Mouse (Mus musculus) embryonic facial prominence, embryonic 10.5 days (tissue): ENCODE data around the gene D130052B06Rik. TPM values are rescaled to one million over a fixed set of nuclear protein-coding genes. Genes with fewer than 3 reads are reported as not detected.

Experiments used
- DNase-seq: peaks from one replicate; pipeline ENCODE4 v3.0.0-alpha.2; 2017; ENCODE audit warnings: low spot score
- H3K27ac ChIP-seq: fragments of 300-500 bp; sonication (generic); replicated peaks from 2 replicates; pipeline ENCODE4 v1.5.1; 2016; ENCODE audit warnings: mild to moderate bottlenecking
- H3K27me3 ChIP-seq: fragments of 300-500 bp; sonication (generic); replicated peaks from 2 replicates; pipeline ENCODE4 v1.6.1; 2016; ENCODE audit warnings: low read depth, mild to moderate bottlenecking; ENCODE audit not compliant: poor library complexity, severe bottlenecking
- H3K36me3 ChIP-seq: fragments of 300-500 bp; sonication (generic); replicated peaks from 2 replicates; pipeline ENCODE4 v1.6.1; 2016; ENCODE audit warnings: mild to moderate bottlenecking, moderate library complexity
- H3K4me1 ChIP-seq: fragments of 300-500 bp; sonication (generic); 2 replicates; pipeline ENCODE4 v1.6.1; 2016
- H3K4me3 ChIP-seq: fragments of 300-500 bp; sonication (generic); 2 replicates; pipeline ENCODE4 v1.5.1; 2016; ENCODE audit warnings: mild to moderate bottlenecking, moderate library complexity
- H3K9me3 ChIP-seq: fragments of 300-500 bp; sonication (generic); 2 replicates; pipeline ENCODE4 v1.6.1; 2016; ENCODE audit warnings: mild to moderate bottlenecking
- WGBS: fragments of 180-500 bp; shearing (Covaris S2); methylation state at CpG from one replicate; pipeline ENCODE4 v1.1.7; 2016; 5-methylcytosine and 5-hydroxymethylcytosine counted together
- polyA plus RNA-seq: library from polyadenylated mRNA; unstranded; fragments of >200 nt; fragmentation: Nextera tagmentation; extraction: Ambion mirVana; gene quantifications from 2 replicates; pipeline ENCODE4 v1.2.1, GENCODE M21; 2016

Gene D130052B06Rik
- polyA plus RNA-seq, 1 experiment from 2014 or later, result not detected

DNA sequence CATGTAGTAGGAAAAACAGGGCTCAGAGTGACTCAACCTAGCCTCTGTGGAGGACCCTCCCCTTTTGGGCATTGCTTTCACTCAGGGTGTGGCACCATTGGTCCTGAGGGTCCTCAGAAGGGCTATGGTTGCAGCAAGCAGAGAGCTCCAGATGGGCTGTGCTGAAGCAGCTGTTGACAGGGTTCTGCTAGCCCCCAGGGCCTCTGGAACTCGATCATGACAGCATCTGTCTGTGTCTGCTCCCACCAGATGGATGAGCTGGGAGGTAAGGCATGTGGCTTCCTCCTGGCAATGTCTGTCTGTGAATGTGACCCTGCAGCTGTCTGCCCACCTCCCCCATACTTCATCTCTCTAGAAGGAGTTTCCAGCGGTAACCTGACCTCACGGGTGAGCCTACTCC lies 8.7 kb downstream of the D130052B06Rik start:
- DNase-seq, result peak; percentile 57
- H3K36me3 ChIP-seq, result no peaks in the 10 kb centered on the region
- no peaks in the 10 kb centered on the region for H3K9me3 ChIP-seq
- peak overlapping the region; percentile 61; the same call in 1 of the 2 replicates for H3K27ac ChIP-seq
- no peaks in the 10 kb centered on the region for H3K27me3 ChIP-seq
- no peak overlapping the region for H3K4me3 ChIP-seq
- WGBS, result 15% methylated on average over 3 of the region's 3 CpGs
- peaks cover 13% of the 10 kb centered on the region for H3K4me1 ChIP-seq

DNA sequence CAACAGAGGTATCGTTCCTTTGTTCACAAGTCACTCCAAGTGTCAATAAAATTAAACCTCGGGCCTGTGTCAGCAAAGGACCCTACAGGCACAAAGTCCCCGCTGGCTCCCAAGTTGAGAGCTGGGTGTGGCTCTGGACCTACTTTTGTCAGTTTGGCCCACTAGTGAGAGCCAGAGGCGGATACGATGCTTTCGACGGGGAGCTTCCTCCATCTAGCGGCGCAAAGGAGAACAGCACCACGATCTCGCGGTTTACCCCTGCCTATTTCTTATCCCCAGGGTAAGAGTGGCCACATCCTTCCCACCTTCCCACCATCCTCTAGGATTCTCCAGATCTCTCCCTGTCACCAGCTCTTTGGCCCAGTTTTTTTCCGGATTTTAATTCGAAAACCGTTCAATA lies 15.1 kb downstream of the D130052B06Rik start:
- no peak overlapping the region for H3K4me3 ChIP-seq
- H3K36me3 ChIP-seq, result no peaks in the 10 kb centered on the region
- DNase-seq, result peak; percentile 81
- no peaks in the 10 kb centered on the region for H3K9me3 ChIP-seq
- peaks cover 5% of the 10 kb centered on the region; the same call in 1 of the 2 replicates for H3K4me1 ChIP-seq
- H3K27me3 ChIP-seq, result no peaks in the 10 kb centered on the region
- 8% methylated on average over 15 of the region's 15 CpGs for WGBS
- H3K27ac ChIP-seq, result no peak overlapping the region

DNA sequence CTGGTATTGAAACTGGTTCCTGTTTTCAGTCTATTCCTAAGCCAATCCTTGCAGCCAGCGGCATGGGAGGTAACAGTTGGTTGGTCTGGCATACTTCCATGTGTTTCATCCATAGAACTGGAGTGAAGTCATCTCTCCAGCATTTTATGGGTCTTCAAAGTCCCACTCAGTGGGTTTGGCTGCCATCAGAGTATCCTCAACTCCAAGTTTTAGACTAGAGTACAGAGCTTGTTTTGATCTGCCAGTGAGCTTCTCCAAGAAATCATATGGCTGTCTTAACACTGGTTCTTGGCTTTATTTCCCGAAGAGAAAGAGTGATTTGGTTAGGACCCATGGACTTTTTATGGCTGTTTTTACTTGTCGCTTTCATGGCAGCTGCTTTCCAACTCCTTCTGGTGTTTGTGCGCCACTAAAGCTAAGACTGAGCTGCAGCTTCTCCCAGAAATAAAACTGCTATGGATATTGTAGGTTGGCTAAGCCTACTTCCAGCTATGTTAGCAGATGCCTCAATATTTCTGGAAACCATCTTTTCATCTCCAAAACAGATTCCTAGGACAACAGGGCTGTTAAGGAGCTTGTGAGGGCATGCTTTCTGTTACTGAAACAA lies 28.1 kb downstream of the D130052B06Rik start:
- Histone ChIP-seq H3K4me1 (no peaks in the 10 kb centered on the region), H3K4me3 (no peak overlapping the region), H3K27ac (no peak overlapping the region), H3K27me3 (no peaks in the 10 kb centered on the region), H3K9me3 (no peaks in the 10 kb centered on the region), H3K36me3 (no peaks in the 10 kb centered on the region)
- DNase-seq, result no peak
- WGBS, result 89% methylated on average over 4 of the region's 4 CpGs

GRCm38 (mm10) chr11:33637107-33637506 lies 38.0 kb downstream of the D130052B06Rik start:
- Histone ChIP-seq H3K27ac (no peak overlapping the region), H3K36me3 (no peaks in the 10 kb centered on the region), H3K4me1 (no peaks in the 10 kb centered on the region), H3K27me3 (no peaks in the 10 kb centered on the region), H3K9me3 (no peaks in the 10 kb centered on the region), H3K4me3 (no peak overlapping the region)
- DNase-seq, result no peak
- 92% methylated on average over 2 of the region's 2 CpGs for WGBS

DNA sequence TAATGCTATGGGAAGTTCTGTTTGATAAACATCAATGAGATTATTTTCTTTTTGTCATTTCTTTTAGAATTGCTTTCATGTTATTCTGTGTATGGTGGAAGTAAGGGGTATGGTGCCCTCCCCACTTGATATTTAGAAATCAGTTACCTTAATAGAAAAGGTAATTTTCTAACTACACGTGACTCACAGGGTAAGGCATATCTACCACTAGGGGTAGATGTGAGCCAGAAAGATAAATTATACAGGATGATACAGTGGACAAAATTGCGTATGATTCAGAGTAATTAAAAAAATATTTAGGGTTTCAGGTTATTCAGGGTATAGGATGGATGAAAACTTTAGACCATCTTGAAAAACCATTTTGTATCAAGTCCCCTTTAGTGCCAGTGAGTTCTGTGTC lies 50.3 kb downstream of the D130052B06Rik start:
- Histone ChIP-seq H3K4me1 (no peaks in the 10 kb centered on the region), H3K4me3 (no peak overlapping the region), H3K27ac (no peak overlapping the region), H3K36me3 (no peaks in the 10 kb centered on the region), H3K9me3 (no peaks in the 10 kb centered on the region), H3K27me3 (no peaks in the 10 kb centered on the region)
- no peak for DNase-seq
- 81% methylated on average over 2 of the region's 2 CpGs for WGBS

DNA sequence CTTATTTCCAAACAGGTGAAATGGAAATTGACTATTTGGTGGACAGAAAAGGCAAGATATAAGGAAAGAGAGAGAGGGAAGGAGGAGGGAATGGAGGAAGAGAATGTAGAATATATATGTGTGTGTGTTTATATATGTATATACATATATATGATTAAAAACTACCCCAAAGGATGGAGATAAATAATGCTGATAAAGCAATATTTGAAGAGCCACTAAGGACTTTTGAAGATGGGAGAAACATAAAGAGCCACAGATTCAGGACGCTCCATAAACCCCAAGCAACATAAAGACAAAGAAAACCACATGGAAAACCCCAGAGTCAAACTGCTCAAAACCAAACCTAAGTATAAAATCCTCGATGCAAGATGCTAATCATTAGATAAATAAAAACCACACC lies 55.4 kb downstream of the D130052B06Rik start:
- Histone ChIP-seq H3K9me3 (no peaks in the 10 kb centered on the region), H3K4me1 (no peaks in the 10 kb centered on the region), H3K4me3 (no peak overlapping the region), H3K36me3 (no peaks in the 10 kb centered on the region), H3K27me3 (no peaks in the 10 kb centered on the region), H3K27ac (no peak overlapping the region)
- 88% methylated on average over 2 of the region's 2 CpGs for WGBS
- no peak for DNase-seq

DNA sequence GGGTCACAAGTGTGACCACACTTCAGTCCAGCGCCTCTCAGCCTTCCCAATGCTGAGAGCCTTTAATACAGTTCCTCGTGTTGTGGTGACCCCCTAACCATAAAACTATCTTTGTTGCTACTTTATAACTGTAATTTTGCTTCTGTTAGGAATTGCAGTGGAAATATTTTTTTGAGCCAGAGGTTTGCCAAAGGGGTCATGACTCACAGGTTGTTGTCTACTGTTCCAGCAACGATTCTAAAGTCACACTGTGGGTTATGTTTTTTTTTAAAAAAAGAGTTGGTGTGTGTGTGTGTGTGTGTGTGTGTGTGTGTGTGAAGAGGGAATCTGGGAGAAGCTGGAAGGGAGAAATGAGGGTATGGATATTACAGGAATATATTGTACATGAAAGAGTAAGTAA lies 56.1 kb downstream of the D130052B06Rik start:
- Histone ChIP-seq H3K4me1 (no peaks in the 10 kb centered on the region; the same call in 1 of the 2 replicates), H3K27ac (no peak overlapping the region), H3K36me3 (no peaks in the 10 kb centered on the region), H3K4me3 (no peak overlapping the region), H3K9me3 (no peaks in the 10 kb centered on the region), H3K27me3 (no peaks in the 10 kb centered on the region)
- WGBS, result 79% methylated on average over 3 of the region's 3 CpGs
- DNase-seq, result no peak

DNA sequence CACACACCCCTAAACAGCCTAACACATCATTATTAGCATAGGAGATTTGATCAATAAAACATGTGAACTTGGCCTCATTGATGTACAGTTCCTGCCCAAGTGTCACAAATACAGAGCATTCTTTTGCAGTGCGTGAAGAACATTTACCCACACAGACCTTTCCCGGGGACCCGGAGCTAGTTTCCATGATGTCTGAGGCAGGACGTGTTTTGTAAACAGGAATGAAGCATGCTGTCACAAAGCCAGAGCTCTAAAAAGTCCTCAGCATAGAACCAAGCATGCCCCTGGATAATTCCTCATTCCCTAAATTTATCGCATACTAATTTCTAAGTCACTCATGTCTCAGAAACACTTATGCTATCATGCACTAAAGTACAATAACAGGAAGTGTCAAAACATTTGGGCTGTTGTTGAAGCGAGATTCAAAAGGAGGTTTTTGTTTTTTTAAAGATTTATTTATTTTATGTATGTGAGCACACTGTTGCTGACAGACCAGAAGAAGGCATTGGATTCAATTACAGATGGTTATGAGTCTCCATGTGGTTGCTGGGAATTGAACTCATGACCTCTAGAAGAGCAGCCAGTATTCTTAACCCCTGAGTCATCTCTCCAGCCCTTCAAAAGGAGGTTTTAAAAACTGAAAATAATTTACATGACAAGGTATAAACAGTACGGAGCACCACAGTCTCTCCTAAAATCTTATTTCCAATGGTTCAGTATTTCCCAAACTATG lies 56.9 kb downstream of the D130052B06Rik start:
- Histone ChIP-seq H3K4me3 (no peak overlapping the region), H3K4me1 (peaks cover 3% of the 10 kb centered on the region; the same call in 1 of the 2 replicates), H3K36me3 (no peaks in the 10 kb centered on the region), H3K9me3 (no peaks in the 10 kb centered on the region), H3K27me3 (no peaks in the 10 kb centered on the region), H3K27ac (no peak overlapping the region)
- no peak for DNase-seq
- WGBS, result 77% methylated on average over 7 of the region's 7 CpGs

- DNase-seq, result no peak
- Histone ChIP-seq H3K36me3 (no peaks in the 10 kb centered on the region), H3K4me3 (no peak overlapping the region), H3K4me1 (peaks cover 3% of the 10 kb centered on the region; the same call in 1 of the 2 replicates), H3K27me3 (no peaks in the 10 kb centered on the region), H3K9me3 (no peaks in the 10 kb centered on the region), H3K27ac (no peak overlapping the region)
- 81% methylated on average over 13 of the region's 13 CpGs for WGBS
Observed at GRCm38 (mm10) chr11:33660016-33660913, 61.2 kb downstream of the D130052B06Rik start.

DNA sequence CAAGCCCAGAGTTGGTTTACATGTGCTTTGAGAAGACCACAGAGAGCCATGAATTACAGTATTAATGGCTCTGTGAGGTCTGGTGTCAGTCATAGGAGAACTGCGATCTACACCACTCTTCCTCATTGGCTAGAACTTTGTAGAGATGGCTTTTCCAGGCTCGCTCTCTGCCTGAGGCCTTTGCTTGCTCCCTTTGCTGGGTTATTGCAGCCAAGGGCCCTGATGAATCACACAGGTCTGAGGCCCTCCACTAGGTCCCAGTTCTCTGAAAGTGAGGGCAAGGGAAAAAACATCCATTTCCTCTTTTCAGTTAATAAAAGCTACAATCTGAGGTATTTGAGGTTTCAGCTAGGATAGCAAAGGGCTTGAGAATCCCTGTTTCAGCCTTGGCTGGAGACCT lies 64.5 kb downstream of the D130052B06Rik start:
- no peaks in the 10 kb centered on the region for H3K9me3 ChIP-seq
- H3K4me1 ChIP-seq, result peaks cover 3% of the 10 kb centered on the region; the same call in 1 of the 2 replicates
- H3K27ac ChIP-seq, result no peak overlapping the region
- no peaks in the 10 kb centered on the region for H3K36me3 ChIP-seq
- no peak for DNase-seq
- H3K27me3 ChIP-seq, result no peaks in the 10 kb centered on the region
- H3K4me3 ChIP-seq, result no peak overlapping the region
- WGBS, result 88% methylated on average over 2 of the region's 2 CpGs

DNA sequence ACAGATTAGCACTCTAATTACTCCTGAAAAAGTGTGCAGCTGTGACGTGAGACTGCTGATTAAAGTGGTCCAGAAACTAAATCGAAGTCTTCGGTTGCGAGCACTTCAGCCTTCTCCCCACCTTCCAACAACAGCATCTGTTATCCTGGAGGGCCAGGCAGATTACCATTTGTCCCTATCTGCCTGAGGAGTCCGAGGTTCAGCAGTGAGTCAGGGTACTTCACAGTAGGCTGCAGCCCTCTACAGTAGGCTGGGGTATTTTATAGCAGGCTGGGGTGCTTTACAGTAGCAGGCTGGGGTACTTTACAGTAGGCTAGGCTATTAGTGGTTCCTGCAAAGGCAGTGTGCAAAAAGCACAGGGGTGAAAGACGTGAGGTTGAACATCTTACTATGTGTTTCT lies 69.3 kb downstream of the D130052B06Rik start:
- Histone ChIP-seq H3K4me3 (no peak overlapping the region), H3K9me3 (no peaks in the 10 kb centered on the region), H3K27ac (no peak overlapping the region), H3K4me1 (no peaks in the 10 kb centered on the region), H3K36me3 (no peaks in the 10 kb centered on the region), H3K27me3 (no peaks in the 10 kb centered on the region)
- 88% methylated on average over 6 of the region's 6 CpGs for WGBS
- no peak for DNase-seq

DNA sequence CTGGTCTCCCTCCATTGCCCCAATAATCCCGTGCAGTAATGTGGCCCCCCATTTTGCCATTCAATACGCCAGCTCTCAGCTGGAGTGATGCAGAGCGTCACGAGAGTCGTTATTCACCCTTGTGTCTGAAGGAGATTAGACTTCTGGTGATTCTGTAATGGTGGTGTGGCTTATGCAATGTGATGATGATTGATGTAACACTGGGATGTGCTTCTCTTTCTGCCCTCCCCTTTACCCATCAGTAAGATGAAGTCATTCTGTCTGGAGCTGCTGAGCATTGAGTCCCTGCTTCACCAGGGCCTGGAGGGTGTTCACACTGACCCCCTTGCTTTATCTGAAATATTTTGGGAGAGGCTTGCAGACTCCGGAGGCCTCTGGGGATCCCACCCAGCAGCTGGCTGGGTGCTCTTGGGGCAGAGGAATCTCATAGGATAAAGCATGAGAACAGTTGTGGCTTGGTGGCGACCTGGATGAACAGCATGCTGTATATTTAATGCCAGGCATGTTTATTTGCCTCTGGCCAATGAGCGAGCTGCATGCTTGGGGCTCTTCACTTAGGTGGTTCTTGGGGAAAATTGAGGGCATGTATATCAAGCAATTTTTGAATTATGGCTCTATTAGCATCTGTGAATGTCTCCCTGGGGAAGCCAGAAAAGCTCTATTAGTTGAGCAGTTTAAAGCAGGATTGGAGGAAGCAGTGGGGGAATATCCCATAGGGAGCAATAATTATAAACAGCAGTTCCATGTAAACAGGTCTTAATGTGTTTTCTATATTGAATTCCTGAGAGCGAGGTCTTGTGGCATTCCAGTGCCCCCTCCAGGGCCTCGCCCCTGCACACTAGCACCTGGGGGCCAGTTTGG lies 71.2 kb downstream of the D130052B06Rik start:
- DNase-seq, result no peak
- Histone ChIP-seq H3K4me1 (no peaks in the 10 kb centered on the region), H3K4me3 (no peak overlapping the region), H3K36me3 (no peaks in the 10 kb centered on the region), H3K27me3 (no peaks in the 10 kb centered on the region), H3K27ac (no peak overlapping the region), H3K9me3 (no peaks in the 10 kb centered on the region)
- WGBS, result 80% methylated on average over 10 of the region's 10 CpGs
